Mouse (Mus musculus) E14TG2a.4 (cell line): ENCODE results near the gene Adk.

Source experiments
- CTCF ChIP-seq: conservative IDR thresholded peaks from 2 replicates; pipeline ENCODE4 v1.5.1; 2014; ENCODE audit warnings: low read length
- NANOG ChIP-seq: IDR thresholded peaks from 2 replicates; pipeline ENCODE4 v1.6.1; 2014; ENCODE audit warnings: borderline replicate concordance, low read length, mixed read lengths
- POU5F1 ChIP-seq: IDR thresholded peaks from 2 replicates; pipeline ENCODE4 v1.6.1; 2014; ENCODE audit warnings: low read length, borderline replicate concordance

DNA sequence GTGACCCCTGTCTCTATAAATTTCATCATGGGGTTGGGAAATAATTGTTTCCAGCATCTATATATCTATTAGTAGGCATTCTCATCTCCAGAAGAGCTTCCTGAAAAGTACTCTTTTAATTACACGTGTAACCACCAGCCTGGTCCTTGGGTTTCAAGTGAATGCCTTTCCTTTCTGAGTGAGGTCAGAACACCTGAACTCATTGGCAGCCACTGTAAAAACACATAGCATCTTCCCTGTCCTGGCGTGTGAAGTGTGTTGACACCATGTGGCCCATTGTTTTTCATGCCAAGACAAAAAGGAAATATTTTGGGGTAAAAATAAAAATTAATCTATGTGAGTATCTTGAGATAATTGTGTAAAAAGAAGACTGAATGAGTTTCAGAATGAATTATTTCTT is 316.2 kb downstream of the Adk start:
- no peak for TF ChIP-seq CTCF
- TF ChIP-seq POU5F1: no peak
- TF ChIP-seq NANOG: no peak
